Mouse (Mus musculus): ENCODE measurements around the gene Iffo2.

Gene Iffo2

GRCm38 (mm10) chr4:139532081-139532480 is 1.7 kb downstream of the Iffo2 start:
- no peak for DNase-seq (ENCODE audit: low spot score in 2 of 2)

DNA sequence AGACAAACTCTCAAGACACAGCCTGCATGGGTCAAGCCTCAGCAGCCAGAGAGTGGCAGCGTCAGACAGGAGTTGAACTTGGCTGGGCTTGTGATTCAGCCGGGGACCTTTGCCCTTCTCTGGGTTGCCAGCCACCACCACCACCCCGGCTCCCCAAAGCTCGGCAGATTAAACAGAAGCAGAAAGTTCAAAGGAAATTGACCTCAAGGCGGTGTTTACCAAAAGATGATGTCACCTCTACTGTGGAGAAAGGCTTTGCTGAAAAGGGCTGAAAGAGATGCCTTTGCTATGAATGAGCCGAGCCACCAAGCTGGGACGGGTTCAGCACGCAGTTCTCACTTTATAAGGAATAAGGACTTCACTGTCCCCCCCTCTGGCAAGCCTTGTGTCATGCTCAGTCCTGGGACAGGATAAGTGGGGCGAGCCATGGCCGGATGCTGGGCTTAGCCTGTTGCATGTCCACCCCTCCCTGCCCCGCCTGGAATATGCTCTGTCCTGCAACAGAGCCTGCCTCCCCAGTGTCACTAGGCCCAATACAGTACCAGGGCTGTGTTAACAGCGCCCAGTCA is 4.9 kb downstream of the Iffo2 start:
- no peak for DNase-seq (ENCODE audit: low spot score in 2 of 2)

DNA sequence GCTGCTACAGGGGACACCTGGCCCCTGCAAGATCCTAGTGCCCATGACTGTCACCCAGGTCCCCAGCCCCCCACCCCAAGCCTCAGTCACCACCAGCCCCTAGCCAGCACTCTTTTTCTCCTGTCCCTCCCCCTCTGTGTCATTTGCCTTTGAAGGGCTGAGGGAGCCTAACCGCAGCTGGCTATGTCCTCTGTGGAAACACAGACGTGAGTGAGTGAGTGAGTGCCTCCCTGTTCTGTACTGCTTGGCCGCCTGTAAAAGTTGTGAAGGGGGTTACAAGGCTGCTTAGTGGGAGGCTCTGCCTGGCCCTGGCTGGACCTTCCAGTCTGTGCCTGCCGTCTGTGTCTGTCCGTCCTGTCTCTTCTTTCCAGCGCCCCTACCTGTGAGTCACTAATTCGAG is 5.4 kb downstream of the Iffo2 start:
- DNase-seq (ENCODE audit: low spot score in 2 of 2), result no peak

- DNase-seq (ENCODE audit: low spot score in 2 of 2), result no peak
These were observed 6.4 kb downstream of the Iffo2 start for GRCm38 (mm10) chr4:139536706-139537105.

- DNase-seq (ENCODE audit: low spot score in 2 of 2), result no peak
These were observed 10.4 kb downstream of the Iffo2 start for GRCm38 (mm10) chr4:139540784-139541183.

DNA sequence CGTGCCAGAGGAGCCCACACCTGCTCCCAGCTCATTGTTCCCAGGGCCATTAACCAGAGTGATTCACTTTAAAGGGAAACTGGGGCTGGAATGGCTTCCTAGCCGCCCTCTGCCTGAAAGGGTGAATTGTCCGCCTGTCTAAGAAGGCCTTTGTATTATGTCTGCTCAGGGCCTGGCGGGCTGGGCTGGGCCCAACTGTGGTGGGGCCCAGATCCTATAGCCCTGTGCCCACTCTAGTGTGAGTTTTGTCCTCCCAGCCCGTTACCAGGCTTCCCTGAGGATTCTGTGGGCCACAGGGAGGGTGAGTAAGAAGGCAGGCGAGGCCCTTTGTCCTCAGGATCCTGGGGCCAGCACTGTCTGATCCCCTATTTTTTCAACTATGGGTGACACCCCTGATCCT is 15.4 kb downstream of the Iffo2 start:
- no peak for DNase-seq (ENCODE audit: low spot score in 2 of 2)

GRCm38 (mm10) chr4:139549448-139549847 is 19.1 kb downstream of the Iffo2 start:
- DNase-seq (ENCODE audit: low spot score in 2 of 2), result no peak

DNA sequence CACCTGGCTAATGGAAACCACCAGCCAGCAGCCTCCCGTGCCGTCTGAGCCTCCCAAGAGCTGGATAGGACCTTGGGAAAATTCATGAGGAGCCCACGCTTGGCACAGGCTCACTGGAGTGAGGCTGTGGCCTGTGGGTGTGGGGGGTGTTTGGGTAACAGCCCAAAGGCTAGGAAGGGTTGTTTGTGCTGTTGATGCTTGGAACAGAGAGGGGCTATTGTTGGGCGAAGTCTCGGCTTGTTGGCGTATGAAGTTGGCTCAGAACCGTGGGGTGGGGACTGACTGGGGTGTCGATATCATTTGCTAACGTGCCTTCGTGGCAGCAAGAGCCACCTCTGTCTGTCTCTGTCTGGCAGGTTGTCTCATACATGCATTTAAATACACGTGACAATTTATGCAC is 24.9 kb downstream of the Iffo2 start:
- no peak for DNase-seq (ENCODE audit: low spot score in 2 of 2)

- DNase-seq (ENCODE audit: low spot score in 2 of 2), result no peak
These were observed 25.6 kb downstream of the Iffo2 start for GRCm38 (mm10) chr4:139555951-139556350.

DNA sequence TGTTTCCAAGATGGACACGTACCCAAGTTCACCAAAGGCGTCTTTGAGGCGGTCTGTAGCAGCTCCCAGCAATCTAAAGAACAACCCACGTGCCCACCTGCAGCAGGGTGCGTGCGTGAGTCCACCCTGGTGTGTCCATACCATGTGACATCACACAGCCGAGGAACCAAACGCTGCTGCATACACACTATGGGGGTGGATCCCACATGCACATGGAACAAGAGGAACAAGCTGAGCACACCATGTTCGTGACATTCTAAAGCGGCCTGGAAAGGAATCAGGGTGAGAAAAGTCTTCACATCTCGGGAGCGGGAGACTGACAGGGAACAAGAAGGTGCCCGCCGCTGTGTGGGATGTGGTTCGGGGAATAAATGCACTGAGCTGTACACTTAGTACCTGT is 38.0 kb downstream of the Iffo2 start:
- DNase-seq (ENCODE audit: low spot score in 2 of 2), result peak in 1 of 2 experiments; percentile 24

DNA sequence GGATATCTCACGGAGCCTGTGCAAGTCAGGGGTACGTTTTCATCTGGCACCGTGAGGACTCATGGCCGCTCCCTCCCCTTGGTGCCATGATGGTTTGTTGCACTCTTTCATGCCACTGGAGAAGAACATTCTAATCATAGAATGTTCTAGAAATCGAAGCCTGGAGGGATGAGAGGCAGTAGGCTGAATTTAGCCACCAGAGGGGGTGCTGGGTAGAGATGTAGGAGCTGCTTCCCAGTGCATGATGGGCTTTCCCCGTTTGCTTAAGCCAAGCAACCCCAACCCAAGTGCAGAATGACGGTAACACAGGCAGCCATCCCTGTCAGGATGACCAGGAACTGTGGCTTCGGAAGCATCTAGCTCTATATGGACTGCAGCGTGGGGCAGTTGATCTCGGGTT is 40.4 kb downstream of the Iffo2 start:
- DNase-seq (ENCODE audit: low spot score in 2 of 2), result no peak

DNA sequence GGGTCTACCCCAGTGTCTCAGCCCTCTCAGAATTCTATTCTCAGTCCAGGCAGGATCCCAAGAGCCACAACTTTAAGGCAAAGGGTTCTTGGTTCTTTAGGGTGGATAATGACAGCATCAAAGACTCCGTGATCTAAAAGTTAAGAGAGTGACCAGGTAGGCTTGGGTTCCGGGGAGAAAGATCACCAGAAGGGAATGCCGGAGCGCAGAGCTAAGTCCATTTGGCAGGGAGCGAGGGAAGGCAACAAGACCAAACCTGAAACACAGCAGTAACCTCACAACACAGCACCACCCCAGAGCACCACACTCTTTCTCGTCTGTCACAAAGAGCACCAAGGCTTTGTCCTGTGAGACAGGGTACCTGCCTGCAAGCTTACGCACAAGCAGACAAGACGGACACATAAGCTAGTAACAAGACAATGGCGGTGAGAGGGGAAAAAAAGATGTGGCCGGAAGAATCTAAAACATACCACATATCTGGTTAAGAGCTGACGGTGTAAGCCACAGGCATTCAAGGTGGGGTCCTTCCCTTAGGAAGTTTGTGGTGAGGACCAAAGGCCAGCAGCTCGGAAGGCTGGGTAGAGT is 42.7 kb downstream of the Iffo2 start:
- DNase-seq (ENCODE audit: low spot score in 2 of 2), result no peak

DNA sequence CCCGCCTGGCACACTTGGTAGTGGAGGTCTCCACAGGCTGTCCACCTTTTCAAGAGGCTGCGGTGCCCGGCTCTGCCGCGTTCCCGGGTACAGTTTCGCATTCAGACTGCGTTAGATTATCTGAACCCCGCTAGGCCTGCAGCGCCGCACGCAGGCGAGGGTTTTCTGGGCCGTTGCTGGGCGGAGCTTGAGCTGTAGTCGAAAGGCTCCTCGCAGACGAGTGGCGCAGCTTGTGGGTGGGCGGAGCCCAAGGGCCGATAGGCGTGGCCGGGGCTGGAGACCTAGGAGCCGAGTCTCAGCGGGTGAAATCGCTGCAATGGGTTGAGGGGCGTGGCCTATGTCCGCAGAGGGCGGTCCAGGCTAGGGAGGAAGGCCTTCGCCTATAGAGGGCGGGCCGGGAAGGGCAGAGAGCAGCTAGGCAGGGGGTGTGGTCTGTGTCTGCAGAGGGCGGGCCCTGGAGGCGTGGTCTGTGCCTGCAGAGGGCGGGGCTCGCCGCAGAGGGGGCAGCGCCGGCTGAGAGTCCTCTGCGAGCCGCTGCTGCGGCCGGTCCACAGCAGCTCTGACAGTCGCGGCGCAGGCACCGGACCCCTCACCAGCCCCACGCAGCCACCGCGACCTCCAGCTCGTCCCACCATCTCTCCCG is 43.9 kb downstream of the Iffo2 start:
- peak; percentile 97 to 98 for DNase-seq (ENCODE audit: low spot score in 2 of 2)

GRCm38 (mm10) chr4:139574799-139575672 is 44.7 kb downstream of the Iffo2 start:
- peak in 1 of 2 experiments; percentile 64 for DNase-seq (ENCODE audit: low spot score in 2 of 2)

- DNase-seq (ENCODE audit: low spot score in 2 of 2), result no peak
These were observed 45.3 kb downstream of the Iffo2 start for GRCm38 (mm10) chr4:139575673-139576003.

GRCm38 (mm10) chr4:139576251-139576880 is 46.0 kb downstream of the Iffo2 start:
- DNase-seq (ENCODE audit: low spot score in 2 of 2), result no peak

DNA sequence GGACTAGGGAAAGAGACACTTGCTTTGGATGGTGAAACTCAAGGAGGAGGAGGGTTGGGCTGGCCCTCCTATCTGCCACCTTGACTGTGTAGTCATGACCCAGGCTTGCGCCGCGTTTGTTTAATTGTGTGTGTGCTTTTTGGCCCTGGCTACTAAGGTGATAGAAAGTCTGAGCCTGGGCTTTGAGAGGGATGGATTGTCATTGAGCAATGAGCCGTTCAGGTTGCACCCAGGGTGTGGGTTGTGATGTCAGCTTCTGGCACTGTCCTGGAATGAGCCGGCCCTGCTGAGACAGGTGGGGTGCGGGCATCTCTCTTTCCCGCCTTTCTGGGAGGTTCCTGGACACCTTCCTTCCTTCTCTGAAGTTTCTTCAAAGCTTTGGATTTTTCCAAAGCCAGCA is 46.7 kb downstream of the Iffo2 start:
- no peak for DNase-seq (ENCODE audit: low spot score in 2 of 2)

DNA sequence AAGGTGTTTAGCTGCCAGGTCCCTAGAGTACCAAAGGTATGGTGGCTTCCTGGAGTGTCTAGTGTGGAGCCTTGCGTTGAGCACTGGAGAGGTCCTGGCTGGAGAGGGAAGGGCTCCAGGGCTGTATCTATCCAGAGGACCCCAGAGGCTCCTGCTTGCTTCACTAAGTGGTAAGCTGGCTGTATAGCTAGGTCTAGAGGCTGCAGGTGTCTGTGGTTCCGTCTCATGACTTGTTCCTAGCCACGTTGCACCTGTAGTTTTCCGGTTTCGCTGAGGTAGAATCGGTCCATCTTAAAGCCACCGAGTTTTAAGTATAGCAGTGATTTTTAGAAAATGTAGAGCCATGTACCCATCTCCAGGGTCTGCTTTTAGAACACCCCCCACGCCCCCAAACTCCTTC is 48.0 kb downstream of the Iffo2 start:
- DNase-seq (ENCODE audit: low spot score in 2 of 2), result no peak

DNA sequence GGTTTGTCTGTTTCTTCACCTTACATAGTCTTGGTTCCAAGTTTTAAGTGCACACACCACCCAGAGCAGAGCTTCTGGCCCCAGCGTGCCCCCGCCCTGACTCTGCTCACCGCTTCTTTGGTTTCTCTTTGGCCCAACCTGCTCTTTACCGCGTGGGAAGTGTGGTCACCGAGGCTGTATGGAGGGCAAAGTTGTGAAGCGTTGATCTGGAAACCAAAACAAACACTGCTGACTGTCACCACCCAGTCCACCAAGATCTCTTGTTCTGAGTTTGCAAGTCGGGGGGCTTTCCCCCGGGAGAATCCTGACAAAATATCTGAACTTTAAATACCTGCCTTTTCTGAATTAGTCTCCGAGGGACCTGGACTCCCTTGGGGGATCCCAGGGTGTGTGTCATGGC is 48.7 kb downstream of the Iffo2 start:
- no peak for DNase-seq (ENCODE audit: low spot score in 2 of 2)

- DNase-seq (ENCODE audit: low spot score in 2 of 2), result no peak
These were observed 49.1 kb downstream of the Iffo2 start for GRCm38 (mm10) chr4:139579466-139579865.

- DNase-seq (ENCODE audit: low spot score in 2 of 2), result no peak
These were observed 50.5 kb downstream of the Iffo2 start for GRCm38 (mm10) chr4:139580663-139581336.

Measured in left cerebral cortex, adult 9 months (tissue).